In genomic region chr2:153962821-153963331, GRCm38 (mm10) we compare ENCODE assay signal across 20 mouse cellular contexts. TPM values are rescaled to one million over a fixed set of nuclear protein-coding genes. Genes with fewer than 3 reads are reported as not detected.
DNase-seq lines count a peak whose midpoint lies in the region; TF ChIP-seq lines count a peak whose summit lies in the region.
"Had no signal": no experiment of that assay in that cellular context is flagged by ENCODE, and none has a peak within 500 bp of the region (broad histone marks: within the 10 kb centered on the region; RNA-seq: fewer than 3 reads in every experiment).

No protein-coding gene starts in this region.

- no peak for TF ChIP-seq CTCF in layer of hippocampus, adult 2 months (conservative IDR thresholded peaks at IDR 0.05)

- H3K27me3 ChIP-seq in embryonic facial prominence, embryonic 10.5 days (replicated peaks; ENCODE audit: low read depth, poor library complexity, severe bottlenecking): no peaks in the 10 kb centered on the region
- H3K27me3 ChIP-seq: heart, embryonic 15.5 days; hindbrain, embryonic 13.5 days; limb, embryonic 15.5 days; neural tube, embryonic 12.5 days had no signal

- no peak overlapping the region for H3K4me3 ChIP-seq in layer of hippocampus, adult 2 months
- no peak overlapping the region for H3K4me3 ChIP-seq in embryonic facial prominence, embryonic 10.5 days
- H3K4me3 ChIP-seq: heart, embryonic 15.5 days; hindbrain, embryonic 13.5 days; limb, embryonic 15.5 days; neural tube, embryonic 12.5 days had no signal

- WGBS in embryonic facial prominence, embryonic 10.5 days: 77% methylated on average over 4 of the region's 4 CpGs

- no peaks in the 10 kb centered on the region for H3K9me3 ChIP-seq in embryonic facial prominence, embryonic 10.5 days
- H3K9me3 ChIP-seq: heart, embryonic 15.5 days; hindbrain, embryonic 13.5 days; limb, embryonic 15.5 days; neural tube, embryonic 12.5 days had no signal

- peak overlapping the region; percentile 23; the same call in 1 of the 2 replicates for H3K27ac ChIP-seq in layer of hippocampus, adult 2 months
- no peak overlapping the region for H3K27ac ChIP-seq in embryonic facial prominence, embryonic 10.5 days (replicated peaks)
- H3K27ac ChIP-seq: heart, embryonic 15.5 days; hindbrain, embryonic 13.5 days; limb, embryonic 15.5 days; macrophage; neural tube, embryonic 12.5 days had no signal

- peak in 1 of 2 experiments; percentile 24 for DNase-seq in layer of hippocampus, adult 2 months (ENCODE audit: low spot score in 2 of 2)
- DNase-seq in layer of hippocampus, postnatal 25 days (ENCODE audit: extremely low spot score in 1 of 2, low spot score in 1 of 2): no peak
- DNase-seq in cerebellum, adult 11-12 months: peak; percentile 86
- DNase-seq in cerebellum, adult 9-11 months: peak; percentile 86
- peak; percentile 46 to 57 for DNase-seq in left cerebral cortex, adult 9 months (ENCODE audit: low spot score in 2 of 2)
- no peak for DNase-seq in embryo, embryonic 10 days (ENCODE audit: low spot score)
- DNase-seq in embryonic facial prominence, embryonic 10.5 days (ENCODE audit: low spot score): no peak
- DNase-seq: kidney, adult 8-10 months; kidney, postnatal 4 days; lung, adult 2 months had no signal

- no peaks in the 10 kb centered on the region for H3K36me3 ChIP-seq in embryonic facial prominence, embryonic 10.5 days (replicated peaks)
- H3K36me3 ChIP-seq: heart, embryonic 15.5 days; hindbrain, embryonic 13.5 days; limb, embryonic 15.5 days; neural tube, embryonic 12.5 days had no signal

- no peaks in the 10 kb centered on the region for H3K4me1 ChIP-seq in embryonic facial prominence, embryonic 10.5 days
- H3K4me1 ChIP-seq: heart, embryonic 15.5 days; hindbrain, embryonic 13.5 days; limb, embryonic 15.5 days; neural tube, embryonic 12.5 days had no signal

RNA-seq across cellular contexts. Expression of gene Bpifa6, which starts 11.9 kb away (rescaled TPM):
- not detected for total RNA-seq in layer of hippocampus, adult 2 months (2021)
- not detected for total RNA-seq in layer of hippocampus, postnatal 25 days (2021)
- not detected in 2 replicates for polyA plus RNA-seq in embryonic facial prominence, embryonic 10.5 days (2016; fragmentation: Nextera tagmentation; extraction: Ambion mirVana)
- total RNA-seq: adrenal gland, postnatal 4 days; granulocyte monocyte progenitor cell, adult 5-6 weeks; midbrain, postnatal 0 days had no signal
- polyA plus RNA-seq: CD4-positive, CD25-positive, alpha-beta regulatory T cell, adult 4 months; cortical plate, adult 2 months; heart, embryonic 15.5 days; hindbrain, embryonic 13.5 days; limb, embryonic 15.5 days; lung, adult 2 months; macrophage; midbrain, postnatal 0 days; neural tube, embryonic 12.5 days had no signal

RNA-seq across cellular contexts. Expression of gene Bpifb4, which starts 24.9 kb away (rescaled TPM):
- total RNA-seq in layer of hippocampus, adult 2 months (2021): not detected
- not detected for total RNA-seq in layer of hippocampus, postnatal 25 days (2021)
- polyA plus RNA-seq in embryonic facial prominence, embryonic 10.5 days (2016; fragmentation: Nextera tagmentation; extraction: Ambion mirVana): 0.10 and 0.16 TPM in 2 replicates
- total RNA-seq: granulocyte monocyte progenitor cell, adult 5-6 weeks; midbrain, postnatal 0 days had no signal
- polyA plus RNA-seq: CD4-positive, CD25-positive, alpha-beta regulatory T cell, adult 4 months; heart, embryonic 15.5 days; hindbrain, embryonic 13.5 days; limb, embryonic 15.5 days; lung, adult 2 months; macrophage; midbrain, postnatal 0 days; neural tube, embryonic 12.5 days had no signal

RNA-seq across cellular contexts. Expression of gene Bpifb3, which starts 44.8 kb away (rescaled TPM):
- not detected for total RNA-seq in layer of hippocampus, adult 2 months (2021)
- total RNA-seq in layer of hippocampus, postnatal 25 days (2021): not detected
- not detected in 2 replicates for polyA plus RNA-seq in embryonic facial prominence, embryonic 10.5 days (2016; fragmentation: Nextera tagmentation; extraction: Ambion mirVana)
- total RNA-seq: adrenal gland, postnatal 4 days had no signal
- polyA plus RNA-seq: CD4-positive, CD25-positive, alpha-beta regulatory T cell, adult 4 months; cortical plate, adult 2 months; heart, embryonic 15.5 days; limb, embryonic 15.5 days; lung, adult 2 months; macrophage; midbrain, postnatal 0 days; neural tube, embryonic 12.5 days had no signal

RNA-seq across cellular contexts. Expression of gene Bpifa2, which starts 45.2 kb away (rescaled TPM):
- not detected for total RNA-seq in layer of hippocampus, adult 2 months (2021)
- total RNA-seq in layer of hippocampus, postnatal 25 days (2021): not detected
- not detected in 2 replicates for polyA plus RNA-seq in embryonic facial prominence, embryonic 10.5 days (2016; fragmentation: Nextera tagmentation; extraction: Ambion mirVana)
- total RNA-seq: granulocyte monocyte progenitor cell, adult 5-6 weeks; midbrain, postnatal 0 days had no signal
- polyA plus RNA-seq: CD4-positive, CD25-positive, alpha-beta regulatory T cell, adult 4 months; cortical plate, adult 2 months; heart, embryonic 15.5 days; hindbrain, embryonic 13.5 days; lung, adult 2 months; macrophage; midbrain, postnatal 0 days; neural tube, embryonic 12.5 days had no signal

Comparison
In these comparisons a context has a peak if more than half of its experiments do, and no peak if none do; other contexts are left out.
1. DNase-seq: peak in cerebellum, adult 11-12 months (single experiment), cerebellum, adult 9-11 months (single experiment) and left cerebral cortex, adult 9 months (2 of 2); none in layer of hippocampus, postnatal 25 days (0 of 2), embryo, embryonic 10 days (single experiment) and embryonic facial prominence, embryonic 10.5 days (single experiment).